7 mouse cellular contexts compared by ENCODE assay signal in the genomic region with DNA sequence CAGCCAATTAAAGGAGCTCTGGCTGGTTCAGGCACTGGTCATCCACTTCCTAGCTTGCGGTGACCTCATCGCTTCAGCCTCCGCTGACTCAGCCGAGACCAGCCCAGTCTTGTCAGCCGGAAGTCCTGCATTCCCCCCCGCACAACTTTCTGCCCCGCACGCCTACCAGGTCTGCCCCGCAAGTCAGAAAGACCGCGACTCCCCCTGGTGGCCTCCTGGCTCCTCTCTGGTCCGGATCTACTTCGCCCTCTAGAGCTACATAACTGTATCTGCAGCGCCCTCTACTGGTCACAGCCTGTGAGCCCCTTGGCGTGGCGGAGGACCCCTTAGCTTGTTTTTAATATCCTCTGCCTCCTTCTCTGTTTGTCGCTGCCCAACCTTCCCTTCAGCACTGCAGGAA. TPM values are rescaled to one million over a fixed set of nuclear protein-coding genes. Genes with fewer than 3 reads are reported as not detected.
DNase-seq lines count a peak whose midpoint lies in the region; ATAC-seq lines count a peak whose summit lies in the region.

No protein-coding gene starts in this region.

- under 1% methylated on average over 17 of the region's 17 CpGs for WGBS in embryonic facial prominence, embryonic 11.5 days
- 0% methylated on average over 17 of the region's 17 CpGs for WGBS in limb, embryonic 10.5 days
- WGBS in midbrain, embryonic 13.5 days = under 1% methylated on average over 17 of the region's 17 CpGs

- peaks cover 12% of the 10 kb centered on the region for H3K27me3 ChIP-seq in embryonic facial prominence, embryonic 11.5 days (ENCODE audit: control insufficient read depth, insufficient read depth, low read length)
- peaks cover 62% of the 10 kb centered on the region for H3K27me3 ChIP-seq in limb, embryonic 10.5 days (ENCODE audit: low read depth, poor library complexity, severe bottlenecking)
- peaks cover 32% of the 10 kb centered on the region for H3K27me3 ChIP-seq in midbrain, embryonic 13.5 days

- peak overlapping the region; percentile 77 for H3K4me2 ChIP-seq in embryonic facial prominence, embryonic 11.5 days (ENCODE audit: low read depth, low read length)
- H3K4me2 ChIP-seq in midbrain, embryonic 13.5 days (replicated peaks) = peak overlapping the region; percentile 60

- peak overlapping the region; percentile 18; the same call in 1 of the 2 replicates for H3K9ac ChIP-seq in embryonic facial prominence, embryonic 11.5 days (replicated peaks; ENCODE audit: low read length)
- no peak overlapping the region; the same call in 1 of the 2 replicates for H3K9ac ChIP-seq in midbrain, embryonic 13.5 days (replicated peaks)

- H3K9me3 ChIP-seq in embryonic facial prominence, embryonic 11.5 days (replicated peaks; ENCODE audit: control insufficient read depth, low read length) = no peaks in the 10 kb centered on the region
- no peaks in the 10 kb centered on the region for H3K9me3 ChIP-seq in limb, embryonic 10.5 days (replicated peaks)
- H3K9me3 ChIP-seq in midbrain, embryonic 13.5 days = no peaks in the 10 kb centered on the region

- H3K4me1 ChIP-seq in embryonic facial prominence, embryonic 11.5 days (ENCODE audit: control insufficient read depth, insufficient read depth, low read length) = peaks cover 17% of the 10 kb centered on the region
- H3K4me1 ChIP-seq in limb, embryonic 10.5 days = peaks cover 64% of the 10 kb centered on the region
- H3K4me1 ChIP-seq in midbrain, embryonic 13.5 days (replicated peaks) = peaks cover 66% of the 10 kb centered on the region

- H3K4me3 ChIP-seq in embryonic facial prominence, embryonic 11.5 days (ENCODE audit: low read depth, low read length) = peak overlapping the region; percentile 27
- H3K4me3 ChIP-seq in limb, embryonic 10.5 days = peak overlapping the region; percentile 50
- H3K4me3 ChIP-seq in midbrain, embryonic 13.5 days (replicated peaks) = peak overlapping the region; percentile 37

- DNase-seq in adrenal gland, postnatal 14 days = peak; percentile 99
- peak; percentile 100 for DNase-seq in embryonic facial prominence, embryonic 11.5 days (ENCODE audit: low spot score)
- DNase-seq in kidney, adult 11 months = peak; percentile 91
- DNase-seq in limb, embryonic 10.5 days (ENCODE audit: low spot score) = peak; percentile 99
- peak; percentile 69 for DNase-seq in spleen, adult 12 weeks (ENCODE audit: low spot score)

- ATAC-seq in embryonic facial prominence, embryonic 11.5 days (replicated peaks; ENCODE audit: insufficient number of reproducible peaks, low FRiP score, low TSS enrichment, low read depth) = peak; percentile 79
- peak; percentile 79 for ATAC-seq in granulocyte monocyte progenitor cell, adult 5-6 weeks (replicated peaks; ENCODE audit: poor library complexity, severe bottlenecking)
- ATAC-seq in midbrain, embryonic 13.5 days = peak; percentile 82

- H3K27ac ChIP-seq in embryonic facial prominence, embryonic 11.5 days (replicated peaks; ENCODE audit: low read depth, low read length) = no peak overlapping the region
- peak overlapping the region; percentile 59 for H3K27ac ChIP-seq in limb, embryonic 10.5 days
- peak overlapping the region; percentile 63 for H3K27ac ChIP-seq in midbrain, embryonic 13.5 days

- H3K36me3 ChIP-seq in embryonic facial prominence, embryonic 11.5 days (replicated peaks; ENCODE audit: control insufficient read depth, insufficient read depth, low read depth, low read length) = no peaks in the 10 kb centered on the region
- no peaks in the 10 kb centered on the region for H3K36me3 ChIP-seq in limb, embryonic 10.5 days
- no peaks in the 10 kb centered on the region for H3K36me3 ChIP-seq in midbrain, embryonic 13.5 days

RNA-seq across cellular contexts. Expression of a gene that starts 13.2 kb away (rescaled TPM):
- total RNA-seq in adrenal gland, postnatal 14 days (2021) = 28.5 and 31.5 TPM in 2 replicates
- 0.06 TPM in 1 of 2 replicates, not detected in the other for polyA plus RNA-seq in embryonic facial prominence, embryonic 11.5 days (2014; fragmentation: Nextera tagmentation; extraction: Ambion mirVana)
- total RNA-seq in granulocyte monocyte progenitor cell, adult 5-6 weeks (2014; fragmentation: Nextera tagmentation) = not detected in 2 replicates
- total RNA-seq in granulocyte monocyte progenitor cell, adult 5-6 weeks (2017) = not detected in 2 replicates
- not detected in 2 replicates for polyA plus RNA-seq in limb, embryonic 10.5 days (2016; fragmentation: Nextera tagmentation; extraction: Ambion mirVana)
- polyA plus RNA-seq in midbrain, embryonic 13.5 days (2015; fragmentation: Nextera tagmentation; extraction: Ambion mirVana) = 10.1 and 14.0 TPM in 2 replicates

RNA-seq across cellular contexts. Expression of a gene that starts 16.0 kb away (rescaled TPM):
- total RNA-seq in adrenal gland, postnatal 14 days (2021) = 14.5 and 23.0 TPM in 2 replicates
- 15.1 and 16.2 TPM in 2 replicates for polyA plus RNA-seq in embryonic facial prominence, embryonic 11.5 days (2014; fragmentation: Nextera tagmentation; extraction: Ambion mirVana)
- total RNA-seq in granulocyte monocyte progenitor cell, adult 5-6 weeks (2014; fragmentation: Nextera tagmentation) = not detected in 2 replicates
- 0.05 TPM in 1 of 2 replicates, not detected in the other for total RNA-seq in granulocyte monocyte progenitor cell, adult 5-6 weeks (2017)
- 13.5 and 14.6 TPM in 2 replicates for polyA plus RNA-seq in limb, embryonic 10.5 days (2016; fragmentation: Nextera tagmentation; extraction: Ambion mirVana)
- 61.9 and 77.6 TPM in 2 replicates for polyA plus RNA-seq in midbrain, embryonic 13.5 days (2015; fragmentation: Nextera tagmentation; extraction: Ambion mirVana)

RNA-seq across cellular contexts. Expression of a gene that starts 38.4 kb away (rescaled TPM):
- not detected in 2 replicates for total RNA-seq in adrenal gland, postnatal 14 days (2021)
- 626 and 642 TPM in 2 replicates for polyA plus RNA-seq in embryonic facial prominence, embryonic 11.5 days (2014; fragmentation: Nextera tagmentation; extraction: Ambion mirVana)
- total RNA-seq in granulocyte monocyte progenitor cell, adult 5-6 weeks (2014; fragmentation: Nextera tagmentation) = not detected in 2 replicates
- total RNA-seq in granulocyte monocyte progenitor cell, adult 5-6 weeks (2017) = not detected in 2 replicates
- 944 and 1,066 TPM in 2 replicates for polyA plus RNA-seq in limb, embryonic 10.5 days (2016; fragmentation: Nextera tagmentation; extraction: Ambion mirVana)
- polyA plus RNA-seq in midbrain, embryonic 13.5 days (2015; fragmentation: Nextera tagmentation; extraction: Ambion mirVana) = 129 and 135 TPM in 2 replicates

RNA-seq across cellular contexts. Expression of a gene that starts 40.5 kb away (rescaled TPM):
- total RNA-seq in adrenal gland, postnatal 14 days (2021) = not detected in 2 replicates
- 0.32 TPM in 1 of 2 replicates, not detected in the other for polyA plus RNA-seq in embryonic facial prominence, embryonic 11.5 days (2014; fragmentation: Nextera tagmentation; extraction: Ambion mirVana)
- not detected in 2 replicates for total RNA-seq in granulocyte monocyte progenitor cell, adult 5-6 weeks (2014; fragmentation: Nextera tagmentation)
- not detected in 2 replicates for total RNA-seq in granulocyte monocyte progenitor cell, adult 5-6 weeks (2017)
- polyA plus RNA-seq in limb, embryonic 10.5 days (2016; fragmentation: Nextera tagmentation; extraction: Ambion mirVana) = 0.06 TPM in 1 of 2 replicates, not detected in the other
- polyA plus RNA-seq in midbrain, embryonic 13.5 days (2015; fragmentation: Nextera tagmentation; extraction: Ambion mirVana) = 0.14 and 0.55 TPM in 2 replicates

RNA-seq across cellular contexts. Expression of a gene that starts 56.0 kb away (rescaled TPM):
- 15.7 and 22.5 TPM in 2 replicates for total RNA-seq in adrenal gland, postnatal 14 days (2021)
- 34.7 and 37.8 TPM in 2 replicates for polyA plus RNA-seq in embryonic facial prominence, embryonic 11.5 days (2014; fragmentation: Nextera tagmentation; extraction: Ambion mirVana)
- 45.8 and 50.5 TPM in 2 replicates for total RNA-seq in granulocyte monocyte progenitor cell, adult 5-6 weeks (2014; fragmentation: Nextera tagmentation)
- 39.6 and 40.8 TPM in 2 replicates for total RNA-seq in granulocyte monocyte progenitor cell, adult 5-6 weeks (2017)
- polyA plus RNA-seq in limb, embryonic 10.5 days (2016; fragmentation: Nextera tagmentation; extraction: Ambion mirVana) = 42.4 and 53.4 TPM in 2 replicates
- polyA plus RNA-seq in midbrain, embryonic 13.5 days (2015; fragmentation: Nextera tagmentation; extraction: Ambion mirVana) = 28.1 and 28.3 TPM in 2 replicates
